Mouse (Mus musculus) brain, embryonic 14.5 days (tissue): ENCODE results near the gene Sprr1b.

ENCODE experiments used
- CTCF ChIP-seq: fragments of 200-500 bp; IDR thresholded peaks from 2 replicates; pipeline ENCODE4 v1.5.1; 2012; ENCODE audit warnings: inconsistent platforms, mild to moderate bottlenecking, moderate library complexity, borderline replicate concordance; ENCODE audit not compliant: insufficient read depth, insufficient read length; ENCODE audit errors: extremely low read depth
- POLR2A ChIP-seq: fragments of 200-500 bp; IDR thresholded peaks from 2 replicates; pipeline ENCODE4 v1.6.1; 2012; ENCODE audit warnings: mild to moderate bottlenecking, inconsistent platforms, borderline replicate concordance; ENCODE audit not compliant: poor library complexity, insufficient read depth, insufficient read length, severe bottlenecking; ENCODE audit errors: extremely low read depth

DNA sequence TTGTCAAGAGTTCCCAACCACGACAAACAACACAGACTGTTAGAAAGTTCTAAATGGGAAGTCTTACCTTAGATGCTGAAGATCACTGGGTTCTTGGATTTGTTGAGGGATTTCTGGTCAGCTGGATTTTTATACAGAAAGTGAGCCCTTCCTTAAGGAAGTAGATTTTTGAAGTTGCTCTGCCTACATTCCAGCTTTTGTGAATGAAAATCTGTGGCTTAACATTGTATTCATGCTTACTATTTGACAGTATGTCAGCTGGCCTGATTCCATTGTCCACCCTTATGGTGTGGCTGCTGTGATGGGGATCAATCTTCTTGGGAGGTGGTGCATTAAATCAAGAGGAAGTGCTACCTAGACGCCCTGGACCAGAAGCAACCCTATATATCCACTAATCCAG lies 20.0 kb upstream of the Sprr1b start, which contains the start of gene Sprr3:
- TF ChIP-seq POLR2A (no peak), CTCF (no peak)
